Mouse (Mus musculus) gastrocnemius, adult 2 months (tissue): Measurements from ENCODE around the gene Ctrb1. TPM values are rescaled to one million over a fixed set of nuclear protein-coding genes. Genes with fewer than 3 reads are reported as not detected.

Experiments used
- DNase-seq: peaks from one replicate; pipeline ENCODE4 v3.0.0; 2022
- H3K27ac ChIP-seq: fragments of 200-600 bp; 2 replicates; pipeline ENCODE4 v1.8.1; 2022; ENCODE audit warnings: mild to moderate bottlenecking
- H3K4me3 ChIP-seq: fragments of 200-600 bp; 2 replicates; pipeline ENCODE4 v1.8.1; 2022; ENCODE audit warnings: mild to moderate bottlenecking, moderate library complexity
- CTCF ChIP-seq: fragments of 200-600 bp; IDR thresholded peaks from 2 replicates; pipeline ENCODE4 v1.8.1; 2022; ENCODE audit warnings: antibody characterized with exemption, mild to moderate bottlenecking, moderate library complexity
- intact Hi-C: fragments of 180-260 bp; cut with DNase I; formaldehyde crosslinking; loops from one replicate; pipeline ENCODE4 v1.15.1; 2025
- long read RNA-seq, 2 experiments: library from polyadenylated mRNA; stranded (forward); transcript quantifications; one replicate each; pipeline ENCODE4 v2.0.0; 2021
- total RNA-seq, 2 experiments: library from RNA; stranded (reverse); gene quantifications; 2 replicates each; pipeline ENCODE4 v1.2.3; 2021

The Ctrb1 gene
- not detected for total RNA-seq
- long read RNA-seq, experiment 1 = 0 reads
- long read RNA-seq, experiment 2 = 0 reads

GRCm38 (mm10) chr8:111690960-111691445 lies at the start of gene Ctrb1:
Gene Ctrb1, minus strand, starts transcription at chr8:111691010.
- no peak for TF ChIP-seq CTCF
- DNase-seq = no peak
- H3K27ac ChIP-seq = no peak within 1 kb of the TSS
- intact Hi-C loops = no loop called here
- no peak within 1 kb of the TSS for H3K4me3 ChIP-seq

DNA sequence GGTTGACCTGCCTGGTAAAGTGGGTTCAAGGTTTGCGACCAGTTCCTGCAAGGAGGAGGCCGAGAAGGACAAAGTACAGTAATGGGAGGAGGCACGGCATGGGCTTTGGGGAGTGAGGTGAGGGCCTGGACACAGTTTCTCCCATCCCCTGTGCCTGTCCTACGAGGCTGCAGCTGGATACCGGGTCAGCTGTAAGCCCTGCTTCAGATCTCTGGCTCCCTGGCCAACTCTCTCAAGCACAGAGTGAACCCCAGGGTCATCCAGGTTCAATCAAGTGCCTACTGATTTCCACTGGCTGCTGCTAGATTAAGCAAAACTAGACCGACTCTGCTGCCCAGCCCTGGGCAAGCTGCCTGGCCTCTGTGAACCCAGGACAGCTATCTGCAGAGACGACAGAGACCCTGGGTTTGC lies 49.5 kb upstream of the Ctrb1 start:
- peak overlapping the region; percentile 94 for H3K27ac ChIP-seq
- DNase-seq = peak; percentile 64
- intact Hi-C loops = no loop called here
- no peak for TF ChIP-seq CTCF
- no peak overlapping the region for H3K4me3 ChIP-seq

DNA sequence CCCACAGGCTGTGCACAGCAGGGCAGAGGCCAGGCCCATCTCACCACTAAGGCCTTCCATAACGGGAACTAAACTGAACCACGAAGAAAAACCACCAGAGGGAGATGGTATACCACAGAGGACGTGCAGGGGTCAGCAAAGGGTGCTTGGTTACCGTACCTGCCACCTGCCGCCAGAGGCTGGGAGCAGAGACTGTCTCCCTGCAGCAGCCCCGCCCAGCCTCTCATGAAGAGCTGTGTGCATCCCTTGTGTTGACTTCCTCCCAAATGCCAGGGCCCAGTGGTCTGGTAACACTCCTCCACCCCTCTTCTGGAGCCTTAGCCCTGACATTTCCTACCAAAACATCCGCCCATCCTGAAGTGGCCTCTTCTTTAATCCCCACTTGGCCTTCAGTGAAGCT lies 48.8 kb upstream of the Ctrb1 start:
- intact Hi-C loops = no loop called here
- TF ChIP-seq CTCF = peak; percentile 34
- no peak for DNase-seq
- H3K27ac ChIP-seq = peak overlapping the region; percentile 94
- 0 out of 2 replicates have a peak overlapping the region, but pooled peaks have one; percentile 0 for H3K4me3 ChIP-seq

DNA sequence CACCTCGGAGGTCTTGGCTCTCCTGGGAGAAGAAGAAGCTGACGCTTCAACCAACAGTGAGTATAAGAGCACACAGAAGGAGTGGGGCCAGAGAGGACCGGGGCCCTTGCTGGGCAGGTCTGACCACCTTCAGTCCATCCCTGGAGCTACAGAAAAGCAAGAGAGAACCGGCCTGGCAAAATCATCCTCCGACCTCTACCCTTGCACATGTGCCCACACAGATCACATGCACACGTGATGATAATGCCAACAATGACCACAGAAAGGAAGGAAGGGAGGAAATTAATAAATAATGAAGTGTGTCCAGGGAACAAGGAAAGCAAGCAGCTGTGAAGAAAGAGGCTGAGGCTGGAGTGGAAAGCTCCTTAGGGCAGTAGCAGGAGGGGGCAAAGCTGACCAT lies 48.1 kb upstream of the Ctrb1 start:
- H3K27ac ChIP-seq = peak overlapping the region; percentile 94
- no peak overlapping the region for H3K4me3 ChIP-seq
- intact Hi-C loops = no loop called here
- no peak for DNase-seq
- no peak for TF ChIP-seq CTCF

GRCm38 (mm10) chr8:111736321-111736720 lies 45.5 kb upstream of the Ctrb1 start:
- no peak for TF ChIP-seq CTCF
- peak overlapping the region; percentile 97 for H3K27ac ChIP-seq
- DNase-seq = peak; percentile 23
- intact Hi-C loops = no loop called here
- no peak overlapping the region for H3K4me3 ChIP-seq

DNA sequence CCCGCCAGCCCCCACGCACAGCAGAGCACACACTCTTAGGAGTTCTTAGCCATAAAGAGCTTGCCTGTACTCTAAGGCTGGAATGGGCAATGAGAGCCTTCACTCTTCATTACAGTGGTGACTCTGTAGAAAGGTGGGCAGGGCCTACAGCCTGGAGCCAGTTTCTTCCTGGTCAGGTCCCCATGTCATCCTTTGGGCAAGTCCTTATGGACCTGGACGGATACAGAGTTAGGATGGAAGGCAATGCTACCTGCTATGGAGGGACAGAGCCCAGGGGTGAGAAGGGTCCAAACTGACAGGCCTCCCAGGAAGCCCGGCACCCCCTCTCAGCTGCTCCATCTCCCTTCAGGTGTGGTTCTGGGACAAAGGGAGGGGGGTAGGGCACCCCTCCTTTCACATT lies 45.0 kb upstream of the Ctrb1 start:
- Histone ChIP-seq H3K27ac (peak overlapping the region; percentile 97), H3K4me3 (peak overlapping the region; percentile 54)
- no peak for TF ChIP-seq CTCF
- no peak for DNase-seq
- intact Hi-C loops = no loop called here

GRCm38 (mm10) chr8:111735335-111735761 lies 44.5 kb upstream of the Ctrb1 start:
- H3K27ac ChIP-seq = peak overlapping the region; percentile 97
- intact Hi-C loops = no loop called here

DNA sequence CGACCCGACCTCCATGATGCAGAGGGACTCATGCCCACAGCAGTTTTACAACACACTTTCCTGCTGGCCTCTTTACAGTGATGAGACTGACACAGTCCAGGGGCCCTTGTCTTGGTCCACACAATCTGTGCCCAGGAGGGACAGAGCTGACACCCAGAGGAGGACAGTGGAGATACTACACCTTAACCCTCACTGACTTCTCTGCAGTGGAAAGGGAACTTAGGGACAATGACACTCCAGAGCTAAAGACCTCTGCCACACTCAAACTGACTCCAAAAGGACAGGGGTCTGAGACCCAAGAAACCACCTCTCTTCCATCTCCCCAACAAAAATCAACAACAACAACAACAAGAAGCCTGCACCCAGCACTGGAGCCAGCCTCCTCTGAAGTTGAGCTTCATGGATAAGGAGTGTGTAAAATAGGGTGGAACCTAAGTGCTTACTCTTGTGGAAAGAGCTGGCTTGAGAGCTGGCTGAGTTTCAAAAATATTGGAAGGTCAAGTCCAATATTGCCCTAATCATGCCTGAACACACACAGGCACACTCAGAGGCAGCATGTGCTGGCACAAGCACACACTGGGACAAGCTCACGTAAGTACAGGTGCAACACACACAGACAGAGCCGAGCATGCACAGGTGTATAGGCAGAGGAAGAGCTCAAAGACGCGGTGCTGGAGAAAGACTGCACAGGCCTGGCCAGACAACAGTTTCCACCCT lies 43.6 kb upstream of the Ctrb1 start:
- peak; percentile 16 for DNase-seq
- intact Hi-C loops = no loop called here
- Histone ChIP-seq H3K4me3 (peak overlapping the region; percentile 54), H3K27ac (peak overlapping the region; percentile 97)
- no peak for TF ChIP-seq CTCF

More at GRCm38 (mm10) chr8:111735335-111735761, 44.5 kb upstream of the Ctrb1 start:
- no peak for DNase-seq
- H3K4me3 ChIP-seq = peak overlapping the region; percentile 54
- 0 out of 2 replicates have a peak, but pooled peaks have one; percentile 10 for TF ChIP-seq CTCF

GRCm38 (mm10) chr8:111733581-111734243 lies 42.9 kb upstream of the Ctrb1 start:
- no peak for TF ChIP-seq CTCF
- DNase-seq = peak; percentile 24
- Histone ChIP-seq H3K4me3 (no peak overlapping the region), H3K27ac (peak overlapping the region; percentile 97)
- intact Hi-C loops = no loop called here

GRCm38 (mm10) chr8:111732406-111733085 lies 41.7 kb upstream of the Ctrb1 start:
- TF ChIP-seq CTCF = no peak
- intact Hi-C loops = no loop called here
- peak; percentile 43 for DNase-seq
- peak overlapping the region; percentile 97 for H3K27ac ChIP-seq
- peak overlapping the region; percentile 93 for H3K4me3 ChIP-seq

DNA sequence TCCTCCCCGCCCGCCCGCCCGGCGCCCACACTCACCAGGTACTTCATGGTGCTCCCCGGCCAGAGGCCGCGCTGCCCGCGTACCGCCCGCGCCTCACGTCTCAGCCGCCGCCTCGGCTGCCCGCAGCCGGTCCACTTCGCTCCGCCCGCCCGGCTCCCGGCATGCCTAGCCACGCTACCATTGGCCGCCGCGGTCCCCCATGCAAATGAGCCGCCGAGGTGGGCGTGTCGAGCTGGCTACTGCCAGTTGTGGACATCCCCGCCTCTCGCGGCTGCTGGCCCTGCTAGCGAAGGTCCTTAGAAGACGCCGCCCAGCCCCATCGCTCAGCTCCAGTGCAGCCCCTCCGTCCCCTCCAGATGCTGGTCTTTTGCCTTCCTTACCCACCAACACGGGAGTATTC lies 41.2 kb upstream of the Ctrb1 start:
- intact Hi-C loops = no loop called here

GRCm38 (mm10) chr8:111731231-111731977 lies 40.6 kb upstream of the Ctrb1 start:
- DNase-seq = peak; percentile 64
- intact Hi-C loops = no loop called here

More for the DNA sequence above, 41.2 kb upstream of the Ctrb1 start:
- Histone ChIP-seq H3K4me3 (peak overlapping the region; percentile 93), H3K27ac (peak overlapping the region; percentile 97)
- TF ChIP-seq CTCF = no peak; the same call in 1 of the 2 replicates
- DNase-seq = peak; percentile 100

More at GRCm38 (mm10) chr8:111731231-111731977, 40.6 kb upstream of the Ctrb1 start:
- peak overlapping the region; percentile 93 for H3K4me3 ChIP-seq
- peak overlapping the region; percentile 97 for H3K27ac ChIP-seq
- no peak for TF ChIP-seq CTCF
